Mouse (Mus musculus) neural tube, embryonic 12.5 days (tissue): ENCODE measurements around the gene Hcls1. TPM values are rescaled to one million over a fixed set of nuclear protein-coding genes. Genes with fewer than 3 reads are reported as not detected.

Experiments used
- ATAC-seq: fragments of 200-750 bp; cut with Nextera tagmentation; 2 replicates; pipeline ENCODE4 v1.8.0; 2017; ENCODE audit warnings: low read depth, mild to moderate bottlenecking, moderate TSS enrichment, moderate library complexity; ENCODE audit not compliant: low FRiP score
- H3K27ac ChIP-seq: fragments of 300-500 bp; sonication (generic); 2 replicates; pipeline ENCODE4 v1.5.1; 2016
- H3K27me3 ChIP-seq: fragments of 300-500 bp; sonication (generic); replicated peaks from 2 replicates; pipeline ENCODE4 v1.6.1; 2016; ENCODE audit warnings: mild to moderate bottlenecking
- H3K36me3 ChIP-seq: fragments of 300-500 bp; sonication (generic); 2 replicates; pipeline ENCODE4 v1.6.1; 2016; ENCODE audit warnings: mild to moderate bottlenecking
- H3K4me1 ChIP-seq: fragments of 300-500 bp; sonication (generic); 2 replicates; pipeline ENCODE4 v1.6.1; 2016
- H3K4me2 ChIP-seq: fragments of 300-500 bp; sonication (generic); replicated peaks from 2 replicates; pipeline ENCODE4 v1.6.1; 2016; ENCODE audit warnings: mild to moderate bottlenecking
- H3K4me3 ChIP-seq: fragments of 300-500 bp; sonication (generic); 2 replicates; pipeline ENCODE4 v1.5.1; 2016
- H3K9ac ChIP-seq: fragments of 300-500 bp; sonication (generic); 2 replicates; pipeline ENCODE4 v1.6.1; 2016; ENCODE audit warnings: mild to moderate bottlenecking
- H3K9me3 ChIP-seq: fragments of 300-500 bp; sonication (generic); 2 replicates; pipeline ENCODE4 v1.6.1; 2016; ENCODE audit warnings: mild to moderate bottlenecking
- WGBS: fragments of 180-500 bp; shearing (Covaris S2); methylation state at CpG from one replicate; pipeline ENCODE4 v1.1.7; 2016; 5-methylcytosine and 5-hydroxymethylcytosine counted together
- polyA plus RNA-seq: library from polyadenylated mRNA; unstranded; fragments of >200 nt; fragmentation: Nextera tagmentation; extraction: Ambion mirVana; gene quantifications from 2 replicates; pipeline ENCODE4 v1.2.1, GENCODE M21; 2016

Gene Hcls1
- polyA plus RNA-seq, 1 experiment from 2014 or later = 3.2 TPM

DNA sequence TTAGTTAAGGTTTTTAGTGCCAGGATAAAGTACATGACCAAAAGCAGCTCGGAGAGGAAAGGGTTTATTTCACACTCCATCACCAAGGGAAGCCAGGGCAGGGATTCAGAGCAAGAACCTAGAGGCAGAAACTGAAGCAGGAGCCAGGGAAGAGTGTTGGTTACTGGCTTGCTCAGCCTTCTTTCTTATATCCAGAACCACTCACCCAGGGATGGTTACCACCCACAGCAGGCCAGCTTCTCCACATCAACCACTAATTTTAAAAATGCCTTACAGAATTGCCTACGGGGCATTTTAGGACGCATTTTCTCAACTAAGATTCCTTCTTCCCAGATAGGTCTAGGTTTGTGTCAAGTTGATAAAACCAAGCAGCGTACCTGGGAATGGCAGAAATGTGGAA, 28.6 kb downstream of the Hcls1 start:
- no peaks in the 10 kb centered on the region for H3K36me3 ChIP-seq
- ATAC-seq = no peak
- no peak overlapping the region for H3K27ac ChIP-seq
- H3K4me2 ChIP-seq = no peak overlapping the region
- no peaks in the 10 kb centered on the region for H3K27me3 ChIP-seq
- H3K4me1 ChIP-seq = no peaks in the 10 kb centered on the region
- 81% methylated on average over 4 of the region's 4 CpGs for WGBS
- no peak overlapping the region for H3K4me3 ChIP-seq
- H3K9ac ChIP-seq = no peak overlapping the region
- no peaks in the 10 kb centered on the region for H3K9me3 ChIP-seq

DNA sequence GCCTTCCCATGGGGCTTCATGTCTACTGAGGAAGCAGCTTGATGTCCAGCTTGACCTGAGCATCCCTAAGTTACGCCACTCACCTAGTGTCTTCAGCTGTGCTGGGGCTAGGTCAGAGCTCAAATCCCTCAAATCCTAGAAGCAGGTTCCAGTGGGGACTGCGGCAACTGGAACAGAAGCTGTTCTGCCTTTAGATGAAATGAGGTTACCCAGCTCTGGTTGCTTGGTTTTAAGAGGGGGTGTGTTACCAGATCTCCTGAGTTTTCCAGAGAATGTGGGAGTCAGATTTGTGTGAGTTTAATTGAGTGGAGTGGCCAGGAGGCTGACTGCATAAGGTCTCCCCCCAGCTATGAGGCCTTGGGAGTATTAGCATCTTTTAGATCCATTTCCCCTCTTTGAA, 44.3 kb downstream of the Hcls1 start:
- ATAC-seq = no peak
- Histone ChIP-seq H3K27me3 (no peaks in the 10 kb centered on the region), H3K9me3 (no peaks in the 10 kb centered on the region), H3K36me3 (no peaks in the 10 kb centered on the region), H3K4me1 (no peaks in the 10 kb centered on the region), H3K4me2 (no peak overlapping the region), H3K4me3 (no peak overlapping the region), H3K9ac (no peak overlapping the region), H3K27ac (no peak overlapping the region)
- 92% methylated on average over 2 of the region's 2 CpGs for WGBS

DNA sequence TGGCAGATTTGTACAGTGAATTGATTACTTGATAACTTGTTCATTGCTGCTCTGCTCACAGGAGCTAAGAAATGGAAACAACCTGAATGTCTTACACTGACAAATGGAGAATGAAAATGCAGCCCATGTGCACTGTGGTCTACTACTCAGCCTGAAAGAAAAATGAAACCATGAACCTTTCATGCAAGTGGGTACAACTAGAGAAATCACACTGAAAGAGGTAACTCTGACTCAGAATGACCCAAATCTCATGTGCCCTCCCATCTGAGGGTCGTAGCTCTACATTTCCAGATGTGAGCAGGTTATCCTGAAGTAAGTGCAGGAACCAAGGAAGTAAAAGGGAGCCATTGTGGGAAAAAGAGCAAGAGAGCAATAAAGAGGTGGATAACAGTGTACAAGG, 49.0 kb downstream of the Hcls1 start:
- H3K4me1 ChIP-seq = no peaks in the 10 kb centered on the region
- no peak overlapping the region for H3K4me2 ChIP-seq
- H3K9ac ChIP-seq = no peak overlapping the region
- H3K9me3 ChIP-seq = no peaks in the 10 kb centered on the region
- H3K27ac ChIP-seq = no peak overlapping the region
- H3K27me3 ChIP-seq = no peaks in the 10 kb centered on the region
- no peak overlapping the region for H3K4me3 ChIP-seq
- no peaks in the 10 kb centered on the region for H3K36me3 ChIP-seq
- 84% methylated on average over 1 of the region's 1 CpGs for WGBS
- ATAC-seq = no peak

DNA sequence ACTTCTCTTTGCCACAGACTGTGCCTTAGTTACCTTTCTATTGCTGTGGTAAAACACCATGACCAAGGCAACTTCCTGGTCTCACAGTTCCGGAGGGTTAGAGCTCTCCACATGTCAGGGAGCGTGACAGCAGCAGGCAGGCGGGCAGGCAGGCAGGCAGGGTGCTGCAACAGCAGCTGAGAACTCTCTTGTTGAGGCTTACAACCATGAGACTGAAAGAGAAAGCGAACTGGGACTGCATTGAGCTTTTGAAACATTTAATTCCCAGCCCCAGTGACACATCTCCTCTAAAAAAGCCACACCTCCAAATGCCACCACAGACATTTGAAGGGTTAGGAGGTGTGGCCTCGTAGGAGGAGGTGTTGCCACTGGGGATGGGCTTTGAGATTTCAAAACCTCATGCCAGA, 50.9 kb downstream of the Hcls1 start:
- Histone ChIP-seq H3K27me3 (no peaks in the 10 kb centered on the region), H3K9ac (no peak overlapping the region)
- no peak for ATAC-seq

DNA sequence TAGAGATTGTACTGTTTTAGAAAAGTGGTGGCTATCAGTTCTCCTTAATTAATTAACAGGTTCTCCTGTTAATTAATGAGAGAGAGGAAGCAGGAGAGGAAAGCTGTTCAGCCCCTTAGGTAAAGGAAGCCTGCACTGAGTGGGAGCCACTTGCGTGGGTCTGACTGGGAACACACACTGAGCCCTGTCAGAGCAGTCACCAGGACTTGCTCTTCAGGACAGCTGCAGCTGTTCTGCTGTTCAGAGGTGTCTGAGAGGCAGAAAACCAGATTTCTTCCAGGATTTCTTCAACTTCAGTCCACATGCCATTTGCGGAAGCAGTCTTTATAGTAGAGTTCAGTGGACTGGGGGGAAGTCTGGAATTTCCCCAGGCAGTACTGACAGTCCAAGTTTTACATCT, 52.6 kb downstream of the Hcls1 start:
- 83% methylated on average over 2 of the region's 2 CpGs for WGBS
- ATAC-seq = no peak

More for the DNA sequence above, 50.9 kb downstream of the Hcls1 start:
- Histone ChIP-seq H3K27ac (no peak overlapping the region), H3K4me2 (no peak overlapping the region), H3K9me3 (no peaks in the 10 kb centered on the region), H3K4me3 (no peak overlapping the region), H3K36me3 (no peaks in the 10 kb centered on the region), H3K4me1 (no peaks in the 10 kb centered on the region)
- WGBS = 62% methylated on average over 5 of the region's 5 CpGs

DNA sequence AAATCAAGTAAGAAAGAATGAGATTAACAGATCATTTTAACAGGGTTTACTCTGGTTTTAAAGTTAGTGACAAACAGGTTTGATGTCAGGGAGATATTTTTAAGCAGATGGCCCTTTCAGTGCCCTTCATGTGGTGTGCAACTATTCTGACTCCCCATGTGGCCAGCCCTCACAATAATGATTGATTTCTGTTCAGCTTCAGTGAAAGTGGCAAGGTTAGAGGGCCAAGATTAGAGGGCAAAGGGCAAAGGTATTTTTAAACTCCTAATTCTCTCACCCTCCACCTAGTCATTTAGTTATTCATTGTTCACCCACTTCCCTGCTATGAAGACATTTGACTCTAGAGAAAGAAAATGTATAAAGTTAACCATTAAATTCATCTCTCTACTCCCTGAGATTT, 53.3 kb downstream of the Hcls1 start:
- H3K9me3 ChIP-seq = no peaks in the 10 kb centered on the region
- H3K36me3 ChIP-seq = no peaks in the 10 kb centered on the region
- H3K4me1 ChIP-seq = no peaks in the 10 kb centered on the region
- H3K4me2 ChIP-seq = no peak overlapping the region
- no peaks in the 10 kb centered on the region for H3K27me3 ChIP-seq
- no peak overlapping the region for H3K9ac ChIP-seq
- H3K4me3 ChIP-seq = no peak overlapping the region
- no peak for ATAC-seq
- H3K27ac ChIP-seq = no peak overlapping the region

More for the DNA sequence above, 52.6 kb downstream of the Hcls1 start:
- Histone ChIP-seq H3K4me1 (no peaks in the 10 kb centered on the region), H3K27ac (no peak overlapping the region), H3K9ac (no peak overlapping the region), H3K36me3 (no peaks in the 10 kb centered on the region), H3K4me2 (no peak overlapping the region), H3K27me3 (no peaks in the 10 kb centered on the region), H3K9me3 (no peaks in the 10 kb centered on the region), H3K4me3 (no peak overlapping the region)

DNA sequence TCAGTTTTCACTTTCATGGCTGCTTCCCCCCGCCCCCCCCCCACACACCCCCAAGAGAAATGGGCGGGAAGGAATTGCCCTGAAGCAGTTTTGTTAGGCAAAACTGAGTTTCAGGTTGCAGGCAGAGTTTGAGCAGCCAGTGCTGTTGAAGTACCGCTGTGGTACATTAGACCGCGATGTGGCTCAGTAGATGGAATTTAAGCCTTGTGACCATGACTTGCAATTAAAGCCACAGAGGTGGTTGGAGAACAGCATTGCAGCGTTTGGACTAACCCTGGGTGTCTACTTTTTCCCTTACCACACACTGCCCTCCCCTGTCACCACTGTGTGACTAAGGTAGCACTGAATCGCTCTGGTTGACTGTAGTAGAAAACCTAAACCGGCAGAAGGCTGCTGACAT, 54.7 kb downstream of the Hcls1 start:
- no peaks in the 10 kb centered on the region for H3K27me3 ChIP-seq

DNA sequence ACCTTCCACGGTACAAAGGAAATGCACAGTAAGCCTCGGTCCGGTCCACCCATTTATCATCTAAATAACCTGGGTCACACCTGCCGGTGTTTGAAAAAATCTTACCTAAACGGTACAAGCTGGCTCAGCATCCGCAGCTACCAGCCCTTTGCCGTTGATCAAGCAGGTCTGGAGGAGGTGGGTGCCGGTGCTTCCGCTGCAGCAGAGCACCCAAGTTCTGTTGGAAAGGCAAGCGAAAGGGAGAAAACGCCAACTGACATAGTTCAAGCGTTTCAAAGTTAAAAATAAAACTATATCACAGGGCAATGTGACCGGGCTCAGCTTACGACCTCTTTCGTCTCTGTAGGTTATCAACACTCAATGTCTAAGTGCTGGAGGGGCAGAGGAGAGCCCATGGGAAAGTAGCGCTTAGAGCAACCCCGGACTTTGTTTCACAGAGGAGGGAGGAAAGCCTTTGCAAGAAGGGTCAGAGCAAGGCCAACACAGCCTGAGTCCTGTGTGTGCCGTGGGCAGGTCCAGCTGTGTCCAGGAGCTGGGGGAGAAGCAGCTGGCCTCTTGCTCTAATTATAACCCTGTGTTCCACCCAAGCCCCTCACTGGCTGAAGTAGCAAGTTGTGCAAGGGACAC, 55.3 kb downstream of the Hcls1 start, which contains the start of gene Fbxo40:
Gene Fbxo40 (minus strand): TSS at position 469 of the 627 bp plus-strand sequence.
- Histone ChIP-seq H3K27ac (no peak within 1 kb of the TSS), H3K4me2 (no peak within 1 kb of the TSS), H3K36me3 (no peaks in the 10 kb centered on the region), H3K27me3 (no peaks in the 10 kb centered on the region), H3K4me3 (no peak within 1 kb of the TSS), H3K9ac (no peak within 1 kb of the TSS), H3K9me3 (no peaks in the 10 kb centered on the region), H3K4me1 (no peaks in the 10 kb centered on the region)
- no peak for ATAC-seq
- 84% methylated on average over 18 of the region's 18 CpGs for WGBS

More for the DNA sequence above, 54.7 kb downstream of the Hcls1 start:
- H3K9ac ChIP-seq = no peak overlapping the region
- no peak overlapping the region for H3K27ac ChIP-seq
- no peak overlapping the region for H3K4me3 ChIP-seq
- H3K4me1 ChIP-seq = no peaks in the 10 kb centered on the region
- no peaks in the 10 kb centered on the region for H3K9me3 ChIP-seq
- 73% methylated on average over 8 of the region's 8 CpGs for WGBS
- H3K4me2 ChIP-seq = no peak overlapping the region
- ATAC-seq = no peak
- no peaks in the 10 kb centered on the region for H3K36me3 ChIP-seq

DNA sequence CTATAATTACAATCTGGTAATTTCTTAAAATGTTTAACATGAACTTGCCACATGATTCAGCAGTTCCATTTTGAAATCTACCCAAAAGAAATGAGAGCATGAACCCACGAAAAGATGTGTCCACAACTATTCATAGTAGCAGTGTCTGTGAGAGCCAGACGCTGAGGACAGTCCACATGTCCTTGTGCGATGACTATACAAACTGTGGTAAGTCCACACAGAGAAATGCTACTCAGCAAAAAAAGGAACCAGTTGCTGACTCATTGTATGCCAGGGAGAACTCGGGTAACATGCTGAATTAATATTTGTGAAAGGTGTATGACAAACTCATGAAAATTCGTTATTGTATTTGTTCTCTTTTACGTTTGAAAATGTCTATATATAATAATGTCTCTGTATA, 62.9 kb downstream of the Hcls1 start:
- no peak overlapping the region for H3K4me2 ChIP-seq
- no peaks in the 10 kb centered on the region for H3K9me3 ChIP-seq
- no peaks in the 10 kb centered on the region for H3K4me1 ChIP-seq
- no peak overlapping the region for H3K4me3 ChIP-seq
- no peaks in the 10 kb centered on the region for H3K36me3 ChIP-seq
- WGBS = 88% methylated on average over 6 of the region's 6 CpGs
- H3K27ac ChIP-seq = no peak overlapping the region
- ATAC-seq = no peak
- H3K9ac ChIP-seq = no peak overlapping the region
- H3K27me3 ChIP-seq = no peaks in the 10 kb centered on the region

DNA sequence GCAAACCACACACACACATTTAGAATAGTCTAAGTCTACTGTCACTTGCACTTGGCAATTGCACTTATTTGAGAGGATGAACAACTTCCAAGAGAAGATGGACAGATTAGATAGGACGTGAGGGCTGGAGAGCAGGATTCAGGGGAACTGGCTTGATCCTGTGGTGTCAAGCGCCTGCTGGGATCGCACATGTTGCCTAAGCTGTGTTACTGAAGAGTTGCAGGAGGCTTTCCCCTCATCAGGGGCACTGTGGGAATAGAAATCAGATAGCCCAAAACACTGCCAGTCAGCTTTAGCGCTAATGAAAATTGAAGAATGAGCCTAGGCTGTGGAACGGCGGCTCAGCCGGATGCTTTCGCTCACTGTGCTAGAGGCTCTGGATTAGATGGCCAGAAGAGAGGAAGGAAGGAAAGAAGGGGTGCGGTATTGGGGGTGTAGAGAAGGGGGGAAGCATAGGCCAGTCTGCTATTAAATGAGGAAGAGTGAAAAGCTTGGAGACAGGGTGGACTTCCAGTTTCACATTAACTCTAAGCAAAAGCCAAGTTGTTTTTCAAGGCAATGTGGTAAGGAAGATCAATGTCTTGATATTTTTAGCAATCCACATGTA, 64.7 kb downstream of the Hcls1 start:
- ATAC-seq = no peak
- no peak overlapping the region for H3K4me3 ChIP-seq
- H3K27me3 ChIP-seq = no peaks in the 10 kb centered on the region
- WGBS = 83% methylated on average over 9 of the region's 9 CpGs
- H3K9ac ChIP-seq = no peak overlapping the region
- H3K4me2 ChIP-seq = no peak overlapping the region
- no peak overlapping the region for H3K27ac ChIP-seq
- H3K9me3 ChIP-seq = no peaks in the 10 kb centered on the region
- no peaks in the 10 kb centered on the region for H3K4me1 ChIP-seq
- no peaks in the 10 kb centered on the region for H3K36me3 ChIP-seq

DNA sequence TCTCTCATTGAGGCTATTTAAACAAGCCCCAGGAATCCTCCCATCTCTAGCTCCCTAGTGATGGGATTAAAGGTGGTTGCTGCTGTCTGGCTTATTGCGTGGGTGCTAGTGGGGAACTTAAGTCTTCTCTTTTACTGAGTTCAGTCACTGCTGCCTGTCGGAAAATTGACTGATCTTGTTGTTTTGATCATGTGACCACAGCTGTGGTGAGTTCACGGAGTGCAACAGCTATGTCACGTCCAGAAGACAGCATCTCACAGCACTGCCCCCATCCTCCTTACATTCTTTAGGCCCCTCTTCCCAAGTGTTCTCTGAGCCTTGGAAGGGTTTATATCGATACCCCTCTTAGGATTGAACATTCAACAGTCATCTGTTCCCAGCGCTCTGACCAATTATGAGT, 74.5 kb downstream of the Hcls1 start:
- ATAC-seq = no peak
- Histone ChIP-seq H3K4me1 (peaks cover 6% of the 10 kb centered on the region; the same call in 1 of the 2 replicates), H3K4me2 (no peak overlapping the region), H3K9me3 (no peaks in the 10 kb centered on the region), H3K36me3 (no peaks in the 10 kb centered on the region), H3K4me3 (no peak overlapping the region), H3K9ac (no peak overlapping the region), H3K27ac (no peak overlapping the region), H3K27me3 (no peaks in the 10 kb centered on the region)
- WGBS = 75% methylated on average over 6 of the region's 6 CpGs

DNA sequence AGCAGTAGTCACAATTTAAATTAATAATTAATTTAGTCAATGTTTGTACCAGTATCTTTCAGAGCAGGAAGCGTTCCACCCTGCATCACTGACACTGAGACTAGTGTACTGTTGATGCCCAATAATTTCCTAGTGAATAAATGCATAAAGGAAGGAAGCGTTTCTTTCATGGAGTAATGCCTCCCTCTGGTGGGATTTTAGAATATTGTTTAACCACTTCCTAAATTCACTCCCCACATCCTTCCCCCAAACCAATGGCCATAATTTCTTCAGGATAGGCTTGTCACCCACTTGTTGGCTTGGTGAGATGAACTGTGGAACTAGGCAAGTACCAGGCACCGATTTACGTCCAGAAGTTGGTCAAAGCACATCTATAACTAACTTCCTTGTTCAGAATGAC, 75.6 kb downstream of the Hcls1 start:
- H3K9me3 ChIP-seq = no peaks in the 10 kb centered on the region
- peaks cover 6% of the 10 kb centered on the region; the same call in 1 of the 2 replicates for H3K4me1 ChIP-seq
- 71% methylated on average over 4 of the region's 4 CpGs for WGBS
- H3K27me3 ChIP-seq = no peaks in the 10 kb centered on the region
- H3K4me3 ChIP-seq = no peak overlapping the region
- H3K36me3 ChIP-seq = no peaks in the 10 kb centered on the region
- peak; percentile 30; the same call in 1 of the 2 replicates for ATAC-seq
- H3K4me2 ChIP-seq = no peak overlapping the region
- no peak overlapping the region for H3K27ac ChIP-seq
- H3K9ac ChIP-seq = no peak overlapping the region
